Mouse (Mus musculus): Measurements from ENCODE around the gene Sh3bp1.

DNA sequence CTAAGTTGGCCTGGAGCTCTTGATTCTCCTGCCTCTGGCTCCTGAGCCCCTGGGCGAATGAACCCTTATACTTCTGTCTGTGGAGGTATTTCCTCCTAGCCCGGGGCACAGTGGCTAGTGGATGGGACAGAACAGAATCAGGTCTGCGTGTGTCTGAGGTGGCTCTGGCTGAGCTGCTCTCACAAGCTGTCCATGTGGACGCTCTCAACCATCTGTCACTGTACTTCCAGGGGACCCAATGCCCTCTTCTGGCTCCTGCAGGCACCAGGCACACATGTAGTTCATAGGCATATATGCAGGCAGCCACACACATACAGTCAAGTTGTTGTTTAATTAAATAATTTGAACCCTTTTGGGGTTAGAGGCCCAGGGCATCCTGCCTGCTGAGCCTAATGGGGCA is 40.3 kb upstream of the Sh3bp1 start:
- TF ChIP-seq GATA1 (IDR thresholded peaks at IDR 0.05; ENCODE audit: borderline replicate concordance, low read length) (no peak), FLI1 (IDR thresholded peaks at IDR 0.05; ENCODE audit: low read length) (no peak)
